Mouse (Mus musculus) neural tube, embryonic 15.5 days (tissue): ENCODE results near the gene Sytl5. TPM values are rescaled to one million over a fixed set of nuclear protein-coding genes. Genes with fewer than 3 reads are reported as not detected.

Experiments used
- ATAC-seq: fragments of 200-750 bp; cut with Nextera tagmentation; 2 replicates; pipeline ENCODE4 v1.8.0; 2017; ENCODE audit warnings: mild to moderate bottlenecking, moderate TSS enrichment, moderate library complexity; ENCODE audit not compliant: low FRiP score
- H3K27ac ChIP-seq: fragments of 300-500 bp; sonication (generic); replicated peaks from 2 replicates; pipeline ENCODE4 v1.5.1; 2015; ENCODE audit warnings: mild to moderate bottlenecking, inconsistent platforms
- H3K27me3 ChIP-seq: fragments of 300-500 bp; sonication (generic); replicated peaks from 2 replicates; pipeline ENCODE4 v1.6.1; 2015; ENCODE audit warnings: inconsistent platforms
- H3K36me3 ChIP-seq: fragments of 300-500 bp; sonication (generic); 2 replicates; pipeline ENCODE4 v1.6.1; 2015; ENCODE audit warnings: inconsistent platforms
- H3K4me1 ChIP-seq: fragments of 300-500 bp; sonication (generic); 2 replicates; pipeline ENCODE4 v1.6.1; 2015; ENCODE audit warnings: inconsistent platforms
- H3K4me2 ChIP-seq: fragments of 300-500 bp; sonication (generic); 2 replicates; pipeline ENCODE4 v1.6.1; 2015; ENCODE audit warnings: inconsistent platforms, mild to moderate bottlenecking, moderate library complexity
- H3K4me3 ChIP-seq: fragments of 300-500 bp; sonication (generic); replicated peaks from 2 replicates; pipeline ENCODE4 v1.5.1; 2015; ENCODE audit warnings: mild to moderate bottlenecking, inconsistent platforms
- H3K9ac ChIP-seq: fragments of 300-500 bp; sonication (generic); replicated peaks from 2 replicates; pipeline ENCODE4 v1.6.1; 2015; ENCODE audit warnings: mild to moderate bottlenecking, inconsistent platforms
- H3K9me3 ChIP-seq: fragments of 300-500 bp; sonication (generic); replicated peaks from 2 replicates; pipeline ENCODE4 v1.6.1; 2016; ENCODE audit warnings: inconsistent platforms
- WGBS: fragments of 180-500 bp; shearing (Covaris S2); methylation state at CpG from one replicate; pipeline ENCODE4 v1.1.7; 2015; ENCODE audit warnings: mixed read lengths; 5-methylcytosine and 5-hydroxymethylcytosine counted together
- polyA plus RNA-seq: library from polyadenylated mRNA; unstranded; fragments of >200 nt; fragmentation: Nextera tagmentation; extraction: Ambion mirVana; gene quantifications from 2 replicates; pipeline ENCODE4 v1.2.1, GENCODE M21; 2015

The Sytl5 gene
- polyA plus RNA-seq = 0.68 and 0.72 TPM in 2 replicates

DNA sequence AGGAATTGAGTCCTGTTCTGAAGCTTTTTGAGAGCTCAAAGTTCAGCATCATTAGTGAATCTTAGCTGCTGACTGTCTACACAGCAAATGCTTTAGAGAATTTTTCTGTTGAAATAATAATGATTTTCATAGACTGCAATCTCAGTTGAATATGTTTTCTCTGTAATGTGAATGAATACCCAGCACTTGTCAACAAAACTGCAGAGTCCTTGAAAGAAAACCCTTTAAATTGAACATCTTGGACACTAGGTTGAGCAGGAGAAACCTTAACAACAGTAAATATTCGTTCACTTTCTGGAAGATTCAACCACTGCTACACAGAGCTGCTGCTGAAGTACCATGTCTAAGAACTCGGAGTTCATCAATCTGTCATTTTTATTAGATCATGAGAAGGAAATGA lies at the start of gene Sytl5:
TSS of gene Sytl5 (plus strand) at position 301 of the 400 bp plus-strand sequence.
- Histone ChIP-seq H3K27me3 (no peaks in the 10 kb centered on the region), H3K9me3 (no peaks in the 10 kb centered on the region), H3K27ac (no peak within 1 kb of the TSS), H3K4me2 (no peak within 1 kb of the TSS), H3K9ac (no peak within 1 kb of the TSS), H3K4me3 (no peak within 1 kb of the TSS), H3K36me3 (no peaks in the 10 kb centered on the region), H3K4me1 (no peaks in the 10 kb centered on the region)
- 75% methylated on average over 2 of the region's 2 CpGs for WGBS
- ATAC-seq = no peak

DNA sequence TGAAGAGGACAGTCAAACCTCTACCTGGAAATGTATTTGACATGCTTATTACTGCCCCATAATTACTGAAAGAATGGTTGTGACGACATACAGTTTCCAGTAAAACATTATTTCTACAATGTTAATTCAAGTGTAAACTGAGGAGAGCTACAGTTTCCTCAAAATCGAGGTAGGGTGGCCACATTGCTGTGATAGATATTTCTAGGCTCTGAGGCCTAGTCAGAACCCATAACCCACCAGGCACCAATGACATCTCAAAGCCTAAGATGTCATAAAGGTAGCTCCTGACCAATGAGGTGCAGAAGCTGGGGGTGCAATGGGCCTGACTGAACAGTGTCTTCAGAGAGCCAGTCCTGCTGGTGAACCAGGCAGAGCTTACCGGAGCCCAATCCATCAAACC lies 38.8 kb upstream of the Sytl5 start, which contains the start of gene Hypm:
TSS of gene Hypm (plus strand) at position 301 of the 400 bp plus-strand sequence.
- H3K27ac ChIP-seq = no peak within 1 kb of the TSS
- no peaks in the 10 kb centered on the region for H3K4me1 ChIP-seq
- 89% methylated on average over 3 of the region's 3 CpGs for WGBS

DNA sequence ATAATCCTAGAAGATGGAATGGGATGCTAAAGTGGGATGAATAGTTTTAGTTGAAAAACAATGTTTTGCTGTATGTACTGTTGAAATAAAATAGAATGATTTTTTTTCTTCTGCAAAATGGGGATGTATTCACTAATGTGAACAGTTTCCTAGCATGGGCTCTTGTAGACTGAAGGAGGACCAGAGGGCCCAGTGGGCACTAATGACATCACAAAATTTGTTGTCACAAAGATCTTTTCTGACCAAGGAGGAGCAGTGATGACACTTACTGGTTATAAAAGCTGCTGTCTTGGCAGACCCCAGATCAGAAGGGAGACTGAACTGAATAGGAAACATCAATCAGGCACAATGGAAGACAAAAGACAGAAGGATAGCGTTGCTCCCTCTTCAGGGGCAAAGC lies 36.0 kb upstream of the Sytl5 start, which contains the start of gene H2al3:
TSS of gene H2al3 (plus strand) at position 301 of the 400 bp plus-strand sequence.
- H3K9ac ChIP-seq = no peak within 1 kb of the TSS
- no peaks in the 10 kb centered on the region for H3K36me3 ChIP-seq
- H3K4me1 ChIP-seq = no peaks in the 10 kb centered on the region
- no peak within 1 kb of the TSS for H3K4me3 ChIP-seq
- no peaks in the 10 kb centered on the region for H3K27me3 ChIP-seq
- no peaks in the 10 kb centered on the region for H3K9me3 ChIP-seq
- no peak for ATAC-seq
- 36% methylated on average over 1 of the region's 1 CpGs for WGBS
- H3K27ac ChIP-seq = no peak within 1 kb of the TSS
- no peak within 1 kb of the TSS for H3K4me2 ChIP-seq

More for the DNA sequence above, 38.8 kb upstream of the Sytl5 start, which contains the start of gene Hypm:
- H3K4me2 ChIP-seq = no peak within 1 kb of the TSS
- no peak for ATAC-seq
- H3K9ac ChIP-seq = no peak within 1 kb of the TSS
- H3K27me3 ChIP-seq = no peaks in the 10 kb centered on the region
- H3K4me3 ChIP-seq = no peak within 1 kb of the TSS
- no peaks in the 10 kb centered on the region for H3K36me3 ChIP-seq
- no peaks in the 10 kb centered on the region for H3K9me3 ChIP-seq

DNA sequence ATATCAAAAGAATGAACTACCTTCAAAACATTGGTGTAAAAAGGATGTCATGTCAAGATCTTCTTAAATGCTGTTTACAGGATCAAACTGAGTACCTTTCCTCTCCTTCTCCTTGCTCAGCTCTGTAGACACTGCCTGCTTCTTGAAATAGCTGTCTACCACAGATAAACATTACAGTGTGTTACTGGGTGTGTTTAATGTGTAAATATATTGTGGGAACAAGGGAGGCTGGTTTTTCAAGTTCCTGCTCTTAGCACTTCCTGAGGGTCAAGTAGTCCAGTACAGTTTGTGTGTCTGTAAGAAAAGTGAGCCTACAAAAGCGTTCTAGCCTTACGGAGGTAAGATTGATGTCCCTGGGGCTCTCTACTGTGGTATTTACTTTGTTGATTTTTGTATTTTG lies 23.6 kb upstream of the Sytl5 start:
- no peaks in the 10 kb centered on the region for H3K4me1 ChIP-seq
- H3K36me3 ChIP-seq = no peaks in the 10 kb centered on the region
- no peaks in the 10 kb centered on the region for H3K9me3 ChIP-seq
- no peak for ATAC-seq
- no peak overlapping the region for H3K4me2 ChIP-seq
- no peaks in the 10 kb centered on the region for H3K27me3 ChIP-seq
- H3K9ac ChIP-seq = no peak overlapping the region
- no peak overlapping the region for H3K4me3 ChIP-seq
- WGBS = 94% methylated on average over 2 of the region's 2 CpGs
- H3K27ac ChIP-seq = no peak overlapping the region

DNA sequence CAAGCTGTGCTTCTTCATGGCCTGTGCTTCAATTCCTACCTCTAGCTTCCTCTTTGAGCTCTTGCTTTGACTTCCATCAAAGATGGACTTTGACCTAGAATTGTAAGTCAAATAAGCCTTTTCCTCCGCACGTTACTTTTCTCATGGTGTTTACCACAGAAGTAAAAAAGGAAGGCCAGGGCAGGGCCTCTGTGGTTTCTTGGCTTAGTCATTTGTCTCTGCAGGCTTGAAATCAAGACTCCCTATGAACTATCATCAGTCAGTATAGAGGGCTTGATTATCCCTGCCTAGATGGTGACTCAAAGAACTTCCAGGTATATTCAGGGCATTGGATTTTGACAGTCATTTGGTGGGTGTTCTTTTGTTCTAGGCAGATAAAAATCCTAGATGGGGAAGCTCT lies 9.9 kb upstream of the Sytl5 start:
- Histone ChIP-seq H3K27ac (no peak overlapping the region), H3K27me3 (no peaks in the 10 kb centered on the region), H3K36me3 (no peaks in the 10 kb centered on the region), H3K4me3 (no peak overlapping the region), H3K9me3 (no peaks in the 10 kb centered on the region), H3K4me1 (no peaks in the 10 kb centered on the region), H3K9ac (no peak overlapping the region), H3K4me2 (no peak overlapping the region)
- WGBS = 94% methylated on average over 2 of the region's 2 CpGs
- ATAC-seq = no peak

DNA sequence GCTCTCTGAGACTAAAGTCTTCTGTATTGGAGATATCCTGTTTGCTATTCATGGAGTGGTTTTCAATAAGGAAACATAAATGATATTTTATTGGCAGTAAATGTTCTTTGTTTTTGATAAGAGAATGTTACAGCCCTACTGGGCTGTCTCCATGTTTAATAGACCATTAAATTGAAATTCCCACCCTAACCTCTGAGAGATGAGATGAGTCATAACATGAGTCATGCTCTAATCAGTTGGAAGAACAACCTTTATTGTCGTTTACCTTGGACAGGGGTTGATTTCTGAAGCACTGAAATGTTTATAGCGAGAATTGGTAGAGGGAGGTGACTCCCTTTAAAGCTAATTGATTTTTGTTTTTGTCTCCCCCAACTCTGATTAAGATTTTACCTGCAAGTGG lies 24.1 kb downstream of the Sytl5 start:
- H3K4me2 ChIP-seq = no peak overlapping the region
- H3K4me1 ChIP-seq = no peaks in the 10 kb centered on the region
- no peaks in the 10 kb centered on the region for H3K36me3 ChIP-seq
- H3K9ac ChIP-seq = no peak overlapping the region
- H3K27ac ChIP-seq = no peak overlapping the region
- ATAC-seq = no peak
- H3K9me3 ChIP-seq = no peaks in the 10 kb centered on the region
- H3K4me3 ChIP-seq = no peak overlapping the region
- 51% methylated on average over 2 of the region's 2 CpGs for WGBS
- H3K27me3 ChIP-seq = no peaks in the 10 kb centered on the region

DNA sequence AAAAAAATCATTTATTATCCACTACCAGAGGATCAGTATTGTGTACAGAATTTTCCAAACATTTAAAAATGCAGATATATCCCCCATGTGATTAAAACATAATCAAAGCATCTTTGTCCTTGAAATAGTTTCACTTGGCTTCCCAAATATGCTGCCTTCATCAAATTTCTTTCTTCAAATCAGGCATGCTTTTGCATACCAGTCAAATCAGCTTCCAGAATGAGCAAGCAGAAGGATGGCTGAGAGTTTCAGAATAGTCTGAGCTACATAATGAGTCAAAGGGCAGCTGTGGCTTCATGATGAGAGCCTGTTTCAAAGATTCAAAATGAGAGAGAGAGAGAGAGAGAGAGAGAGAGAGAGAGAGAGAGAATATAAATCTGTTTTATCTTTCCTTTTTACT lies 48.4 kb downstream of the Sytl5 start:
- H3K9ac ChIP-seq = no peak overlapping the region
- no peaks in the 10 kb centered on the region for H3K27me3 ChIP-seq
- no peaks in the 10 kb centered on the region for H3K4me1 ChIP-seq
- no peak overlapping the region for H3K4me2 ChIP-seq
- no peak overlapping the region for H3K27ac ChIP-seq
- no peaks in the 10 kb centered on the region for H3K36me3 ChIP-seq
- no peak for ATAC-seq
- no peak overlapping the region for H3K4me3 ChIP-seq
- H3K9me3 ChIP-seq = no peaks in the 10 kb centered on the region

DNA sequence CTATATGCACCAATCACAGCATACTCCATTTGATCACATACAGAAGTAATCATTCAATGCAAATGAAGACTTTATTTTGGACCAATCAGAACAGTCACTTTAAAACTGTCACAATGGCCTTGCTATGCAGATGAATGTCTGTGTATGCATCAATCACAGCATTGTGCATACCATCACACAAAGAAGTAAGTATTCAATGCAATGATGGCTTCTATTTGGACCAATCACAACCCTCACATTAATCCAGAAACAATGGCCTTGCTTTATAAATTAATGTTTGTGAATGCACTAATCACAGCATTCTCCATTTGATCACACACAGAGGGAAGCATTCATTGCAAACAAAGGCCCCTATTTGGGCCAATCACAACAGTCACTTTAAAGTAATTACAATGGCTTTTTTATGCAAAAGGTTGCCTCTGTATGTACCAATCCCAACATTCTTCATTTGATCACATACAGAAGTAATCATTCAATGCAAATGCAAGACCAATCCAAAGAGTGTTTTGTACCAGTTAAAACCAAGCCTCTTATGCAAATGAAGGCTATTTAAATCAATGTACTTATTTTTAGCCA lies 98.8 kb downstream of the Sytl5 start:
- Histone ChIP-seq H3K27ac (no peak overlapping the region), H3K4me1 (no peaks in the 10 kb centered on the region), H3K36me3 (no peaks in the 10 kb centered on the region), H3K4me3 (no peak overlapping the region), H3K9me3 (no peaks in the 10 kb centered on the region), H3K27me3 (no peaks in the 10 kb centered on the region), H3K9ac (no peak overlapping the region), H3K4me2 (no peak overlapping the region)
- no peak for ATAC-seq

DNA sequence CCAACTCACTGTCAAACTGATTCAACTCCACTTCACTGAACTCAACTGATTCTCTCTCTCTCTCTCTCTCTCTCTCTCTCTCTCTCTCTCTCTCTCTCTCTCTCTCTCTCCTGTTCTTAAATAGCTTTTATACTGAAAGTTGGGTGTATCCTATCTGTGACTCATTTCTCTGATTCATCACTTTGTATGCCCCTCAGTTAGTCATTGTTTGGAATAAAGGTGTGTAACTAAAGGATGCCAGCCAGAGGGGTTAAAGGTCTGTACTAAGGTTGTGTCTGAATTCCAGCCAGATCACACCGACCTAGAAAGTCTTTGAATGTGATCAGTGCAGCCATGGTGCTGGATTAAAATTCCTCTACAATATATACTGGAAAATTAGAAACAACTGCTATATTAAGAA lies 115.3 kb downstream of the Sytl5 start:
- Histone ChIP-seq H3K27ac (no peak overlapping the region), H3K4me3 (no peak overlapping the region), H3K4me2 (no peak overlapping the region), H3K27me3 (no peaks in the 10 kb centered on the region), H3K9me3 (no peaks in the 10 kb centered on the region), H3K36me3 (no peaks in the 10 kb centered on the region), H3K4me1 (no peaks in the 10 kb centered on the region), H3K9ac (no peak overlapping the region)
- ATAC-seq = no peak
- 61% methylated on average over 1 of the region's 1 CpGs for WGBS

DNA sequence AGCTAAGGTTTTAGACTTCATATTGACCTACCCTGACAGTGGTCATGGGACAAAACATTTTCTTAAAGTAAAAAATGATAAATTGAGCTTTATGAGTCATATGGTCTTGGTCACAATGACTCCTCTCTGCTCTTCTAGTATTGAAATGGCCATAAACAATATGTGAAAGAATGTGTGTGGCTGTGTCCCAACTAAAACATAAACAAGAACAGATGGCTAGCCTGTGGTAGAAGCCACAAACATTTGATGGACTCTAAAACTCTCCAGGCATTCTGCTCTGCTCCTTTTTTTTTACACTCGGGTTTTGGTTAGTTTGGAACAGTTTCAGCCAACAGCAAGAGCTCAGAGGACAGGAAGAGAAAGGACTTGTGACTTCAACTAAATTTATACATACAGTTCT lies 120.5 kb downstream of the Sytl5 start:
- no peaks in the 10 kb centered on the region for H3K27me3 ChIP-seq
- no peaks in the 10 kb centered on the region for H3K4me1 ChIP-seq
- H3K4me3 ChIP-seq = no peak overlapping the region
- 71% methylated on average over 1 of the region's 1 CpGs for WGBS
- H3K36me3 ChIP-seq = no peaks in the 10 kb centered on the region
- no peaks in the 10 kb centered on the region for H3K9me3 ChIP-seq
- H3K27ac ChIP-seq = no peak overlapping the region
- ATAC-seq = no peak
- no peak overlapping the region for H3K9ac ChIP-seq
- H3K4me2 ChIP-seq = no peak overlapping the region

DNA sequence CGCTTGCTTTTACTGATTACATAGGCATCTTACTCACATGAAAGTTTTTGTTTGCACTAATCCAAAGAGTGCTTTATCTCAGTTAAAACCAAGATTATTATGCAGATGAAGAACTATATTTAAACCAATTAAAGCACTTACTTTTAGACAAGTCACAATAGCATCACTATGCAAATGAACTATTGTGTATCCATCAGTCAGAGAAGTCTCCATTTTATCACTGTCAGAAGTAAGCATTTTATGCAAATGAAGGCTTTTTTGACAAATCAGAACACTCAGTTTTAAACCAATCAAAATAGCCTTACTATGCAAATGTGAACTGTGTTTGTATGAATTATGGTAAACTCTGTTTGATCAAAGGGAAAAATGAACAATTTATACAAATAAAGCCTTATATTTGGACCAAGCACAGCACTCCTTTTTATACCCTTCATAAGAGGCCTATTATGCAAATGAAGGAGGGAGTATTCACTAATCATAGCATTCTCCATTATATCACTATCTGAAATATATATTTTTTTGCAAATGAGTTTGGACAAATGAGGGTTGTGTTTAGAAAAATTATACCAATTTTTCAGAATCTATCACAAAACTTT lies 122.4 kb downstream of the Sytl5 start:
- 96% methylated on average over 1 of the region's 1 CpGs for WGBS
- no peak overlapping the region for H3K4me3 ChIP-seq
- ATAC-seq = no peak
- no peaks in the 10 kb centered on the region for H3K36me3 ChIP-seq
- H3K4me2 ChIP-seq = no peak overlapping the region
- H3K27ac ChIP-seq = no peak overlapping the region
- no peaks in the 10 kb centered on the region for H3K4me1 ChIP-seq
- no peaks in the 10 kb centered on the region for H3K9me3 ChIP-seq
- H3K27me3 ChIP-seq = no peaks in the 10 kb centered on the region
- no peak overlapping the region for H3K9ac ChIP-seq

DNA sequence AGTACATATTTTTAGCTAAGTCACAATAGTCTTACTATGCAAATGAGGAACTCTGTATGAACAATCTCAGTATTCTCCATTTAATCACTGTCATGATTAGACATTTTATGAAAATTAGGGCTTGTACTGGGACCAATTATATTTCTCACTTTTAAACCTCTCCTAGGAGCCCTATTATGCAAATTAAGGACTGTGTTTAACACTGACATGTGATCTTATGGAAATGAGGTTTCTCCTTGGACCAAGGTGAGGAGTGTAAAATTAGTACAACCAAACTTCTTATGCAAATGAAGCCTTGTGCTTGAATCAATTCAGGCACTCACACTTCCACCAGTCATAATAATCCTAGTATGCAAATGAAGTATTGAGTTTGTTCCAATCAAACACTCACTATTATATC lies 124.8 kb downstream of the Sytl5 start:
- no peak for ATAC-seq
- Histone ChIP-seq H3K4me3 (no peak overlapping the region), H3K4me2 (no peak overlapping the region)

More for the DNA sequence above, 124.8 kb downstream of the Sytl5 start:
- Histone ChIP-seq H3K9me3 (no peaks in the 10 kb centered on the region), H3K9ac (no peak overlapping the region), H3K36me3 (no peaks in the 10 kb centered on the region), H3K4me1 (no peaks in the 10 kb centered on the region), H3K27me3 (no peaks in the 10 kb centered on the region), H3K27ac (no peak overlapping the region)
